Mouse (Mus musculus) thymus, postnatal 10 days (tissue): Measurements from ENCODE around the gene Lrrn1.

ENCODE experiments used
- DNase-seq, 2 experiments: peaks; one replicate each; pipeline ENCODE4 v3.0.0; 2021; ENCODE audit warnings: low spot score in 2 of 2

Gene Lrrn1

GRCm38 (mm10) chr6:107528877-107529864, at the start of gene Lrrn1:
Gene Lrrn1 (plus strand): TSS chr6:107529768.
- DNase-seq, result peak in 1 of 2 experiments; percentile 4

DNA sequence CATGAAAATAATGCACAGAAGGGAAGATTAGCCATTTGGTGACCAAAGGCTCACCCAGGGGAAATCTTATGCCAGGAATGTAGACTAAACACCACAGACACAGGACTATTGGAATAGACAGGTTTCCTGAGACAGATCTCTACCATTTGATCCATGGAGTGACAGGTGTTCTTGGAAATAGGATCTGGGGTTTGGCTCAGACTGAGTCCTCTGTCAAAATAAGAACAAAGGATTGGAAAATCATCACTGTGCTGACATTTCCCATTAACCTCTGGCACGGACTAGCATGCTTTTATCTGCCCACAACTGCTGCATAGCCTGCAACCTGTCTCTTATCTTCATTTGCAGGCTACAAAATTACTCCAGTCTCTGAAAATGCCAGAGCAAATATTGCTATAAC, 35.1 kb upstream of the Lrrn1 start:
- no peak for DNase-seq

DNA sequence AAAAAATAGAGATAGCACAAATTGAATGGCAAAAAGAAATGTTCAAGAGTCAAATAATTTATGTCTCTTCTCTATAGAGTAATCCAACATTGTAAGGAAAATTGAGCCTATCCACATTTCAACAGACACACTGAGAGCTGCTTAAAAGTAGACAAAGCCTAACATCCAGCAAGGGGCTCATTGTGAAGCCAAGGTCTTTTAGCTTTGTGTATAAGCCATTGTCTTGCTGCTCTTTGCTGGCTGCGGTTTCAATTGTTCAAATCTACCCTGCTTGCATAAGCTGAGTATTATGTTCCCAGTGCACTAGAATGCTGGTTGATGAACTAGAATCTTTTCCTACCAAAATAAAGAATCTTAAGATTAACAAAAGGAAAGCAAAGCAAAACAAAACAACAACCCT, 33.7 kb upstream of the Lrrn1 start:
- no peak for DNase-seq

DNA sequence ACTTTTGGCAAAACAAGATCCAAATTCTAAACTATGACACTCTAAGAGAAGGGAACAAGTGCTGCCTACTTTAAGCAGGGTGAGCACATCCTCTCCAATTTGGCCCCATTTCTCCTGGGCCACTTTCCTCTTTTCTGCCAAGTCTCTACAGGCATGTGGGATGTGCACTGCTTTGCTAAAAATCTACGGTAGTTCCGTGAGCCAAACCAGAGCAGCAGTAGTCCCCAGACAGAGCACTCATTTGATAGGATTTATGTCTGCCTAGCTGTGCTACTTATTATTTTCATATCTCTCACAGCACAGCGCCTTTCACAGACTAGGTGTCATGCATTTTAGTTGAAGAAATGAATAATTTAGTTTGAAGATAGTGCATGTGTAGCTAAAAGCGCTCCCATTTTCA, 15.9 kb upstream of the Lrrn1 start:
- no peak for DNase-seq

- DNase-seq, result no peak
Measured at GRCm38 (mm10) chr6:107523953-107524352, 5.6 kb upstream of the Lrrn1 start.

GRCm38 (mm10) chr6:107529911-107530431, 403 bp downstream of the Lrrn1 start:
- no peak for DNase-seq

DNA sequence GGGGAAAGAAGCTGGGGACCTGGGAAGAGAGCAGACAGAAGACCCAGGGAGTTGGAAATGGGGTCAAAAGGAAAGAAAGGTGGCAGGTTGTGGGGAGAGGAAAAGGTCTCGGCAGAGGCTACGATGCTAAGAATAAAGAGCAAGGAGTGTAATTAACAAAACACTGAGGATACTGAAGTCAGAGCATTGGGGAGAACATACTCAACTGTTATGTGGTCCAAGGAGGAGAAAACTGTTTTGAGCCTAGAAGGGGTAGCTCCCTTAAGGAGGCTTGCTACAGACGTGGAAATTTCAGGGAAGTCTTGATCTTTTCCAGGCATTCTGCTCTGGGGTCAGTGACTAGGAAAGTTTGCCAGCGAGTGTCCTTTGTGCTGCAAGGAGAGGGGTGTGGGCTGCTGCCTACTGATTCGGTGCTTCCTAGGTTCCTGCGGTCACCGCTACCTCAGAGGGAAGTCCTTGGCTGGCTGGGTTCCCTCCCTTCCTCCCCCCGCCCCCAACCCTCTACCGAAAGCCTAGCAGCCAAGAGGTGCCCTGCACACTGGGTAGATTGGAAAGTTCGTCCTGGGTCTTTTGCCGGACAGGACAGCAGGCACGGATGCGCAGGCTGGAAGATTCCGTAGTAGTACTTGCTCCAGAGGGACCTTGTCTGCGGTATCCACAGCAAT, 1.2 kb downstream of the Lrrn1 start:
- no peak for DNase-seq

GRCm38 (mm10) chr6:107531526-107532080, 2.0 kb downstream of the Lrrn1 start:
- DNase-seq, result no peak

GRCm38 (mm10) chr6:107534533-107534932, 5.0 kb downstream of the Lrrn1 start:
- no peak for DNase-seq

DNA sequence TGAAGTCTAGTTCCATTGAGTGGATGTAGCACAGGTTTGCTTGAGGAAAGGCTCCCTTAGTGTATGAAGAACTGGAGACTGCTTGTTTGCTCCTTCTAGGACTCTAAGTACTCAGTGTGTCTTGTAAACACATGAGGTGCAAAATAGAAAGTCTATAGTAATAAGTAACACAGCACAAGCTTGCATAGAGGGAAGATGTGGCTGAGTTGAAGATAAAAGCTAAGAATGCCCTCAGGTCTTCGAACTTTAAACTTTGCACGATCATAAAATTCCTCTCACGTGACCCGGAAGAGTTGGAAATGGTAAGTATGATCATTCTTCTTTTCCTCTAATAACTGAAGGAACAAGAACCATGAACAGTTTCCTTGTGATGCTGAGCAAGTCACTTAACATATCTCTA, 7.1 kb downstream of the Lrrn1 start:
- DNase-seq, result no peak

GRCm38 (mm10) chr6:107541222-107541621, 11.7 kb downstream of the Lrrn1 start:
- no peak for DNase-seq

DNA sequence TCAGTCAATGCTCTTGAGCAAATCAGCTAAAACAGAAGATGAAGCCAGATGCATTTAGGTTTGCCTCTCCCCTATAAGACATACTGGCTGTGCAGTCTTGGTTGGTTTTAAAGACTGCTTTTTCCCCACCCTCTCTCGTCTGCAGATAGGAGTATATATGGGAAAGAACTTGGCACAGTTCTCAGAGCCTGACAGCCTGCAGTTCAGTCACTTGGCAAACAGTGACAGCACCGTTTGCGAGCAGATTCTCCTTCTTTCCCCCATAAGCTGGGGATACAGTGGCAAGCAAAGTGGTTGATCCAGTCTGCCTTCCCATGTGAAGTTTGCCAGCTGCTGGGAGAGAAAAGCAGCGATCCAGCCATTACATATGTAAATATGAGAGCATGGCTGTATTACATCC, 12.3 kb downstream of the Lrrn1 start:
- DNase-seq, result no peak

DNA sequence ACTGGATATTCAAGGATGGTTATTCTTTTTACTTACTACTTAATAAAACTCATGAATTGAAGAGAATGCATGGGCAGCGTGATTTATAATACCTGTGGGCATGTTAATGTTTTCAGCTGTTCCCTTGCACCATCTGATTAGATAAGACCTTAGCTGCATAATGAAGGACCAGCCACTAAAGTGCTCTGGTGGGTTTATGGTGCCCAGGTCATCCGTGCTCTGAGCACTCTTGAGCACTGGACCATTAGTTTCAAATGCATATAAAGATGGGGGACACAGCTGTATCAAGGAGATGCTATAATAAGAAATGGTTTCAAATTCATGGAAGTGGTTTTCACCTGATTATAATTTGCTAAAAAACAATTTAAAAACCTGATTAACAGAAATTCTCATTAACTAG, 16.7 kb downstream of the Lrrn1 start:
- no peak for DNase-seq

GRCm38 (mm10) chr6:107552511-107552910, 22.9 kb downstream of the Lrrn1 start:
- DNase-seq, result no peak

GRCm38 (mm10) chr6:107555364-107555763, 25.8 kb downstream of the Lrrn1 start:
- no peak for DNase-seq

GRCm38 (mm10) chr6:107556996-107557395, 27.4 kb downstream of the Lrrn1 start:
- no peak for DNase-seq

GRCm38 (mm10) chr6:107557806-107558205, 28.2 kb downstream of the Lrrn1 start:
- no peak for DNase-seq

- DNase-seq, result no peak
Measured at GRCm38 (mm10) chr6:107562255-107562654, 32.7 kb downstream of the Lrrn1 start.

DNA sequence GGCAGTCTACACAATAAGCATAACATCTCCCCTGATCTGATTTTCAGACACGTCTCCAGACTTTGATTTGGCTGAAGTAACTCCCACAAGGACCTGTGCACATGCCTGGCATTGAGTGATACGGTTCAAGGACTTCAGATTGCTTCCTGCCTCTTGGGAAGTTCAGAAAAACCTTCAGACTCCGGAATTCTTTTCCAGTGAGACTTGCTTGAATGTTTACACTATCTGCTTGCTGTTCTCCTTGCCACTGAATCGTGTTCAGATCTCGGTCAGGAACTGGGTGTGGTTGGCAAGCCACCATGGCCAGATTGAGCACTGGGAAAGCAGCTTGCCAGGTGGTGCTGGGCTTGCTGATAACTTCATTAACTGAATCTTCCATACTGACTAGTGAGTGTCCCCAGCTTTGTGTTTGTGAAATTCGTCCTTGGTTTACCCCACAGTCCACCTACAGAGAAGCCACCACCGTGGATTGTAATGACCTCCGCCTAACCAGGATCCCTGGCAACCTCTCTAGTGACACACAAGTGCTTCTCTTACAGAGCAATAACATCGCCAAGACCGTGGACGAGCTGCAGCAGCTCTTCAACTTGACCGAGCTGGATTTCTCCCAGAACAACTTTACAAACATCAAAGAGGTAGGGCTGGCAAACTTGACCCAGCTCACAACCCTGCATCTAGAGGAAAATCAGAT, 37.5 kb downstream of the Lrrn1 start:
- DNase-seq, result no peak

- DNase-seq, result no peak
Measured at GRCm38 (mm10) chr6:107574561-107574960, 45.0 kb downstream of the Lrrn1 start.

DNA sequence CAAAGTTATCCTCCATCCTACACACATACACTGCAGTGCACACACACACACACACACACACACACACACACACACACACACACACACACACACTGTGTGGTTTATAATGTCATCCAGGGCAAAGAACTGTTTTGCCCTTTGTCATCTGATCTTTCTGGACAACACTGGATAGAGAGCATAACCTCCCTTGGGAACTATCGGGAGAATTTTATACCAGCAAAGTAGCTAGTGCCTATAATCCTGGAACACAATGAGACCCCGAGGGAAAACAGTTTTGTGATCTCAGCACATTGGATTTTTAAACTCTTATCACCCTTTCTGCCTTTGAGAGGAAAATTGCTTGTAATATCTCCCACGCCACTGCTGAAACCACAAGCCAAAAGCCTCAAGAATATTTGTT, 45.8 kb downstream of the Lrrn1 start:
- DNase-seq, result no peak

GRCm38 (mm10) chr6:107577309-107577708, 47.7 kb downstream of the Lrrn1 start:
- DNase-seq, result no peak
